Mouse (Mus musculus): ENCODE data around the gene Gm4301. TPM values are rescaled to one million over a fixed set of nuclear protein-coding genes. Genes with fewer than 3 reads are reported as not detected.

Gm4301 gene
- polyA plus RNA-seq, 1 experiment from 2014 or later = not detected

Other genes starting within 250 kb of the Gm4301 start
- gene Gm4302, start 5.2 kb downstream of the Gm4301 start, polyA plus RNA-seq (2015; fragmentation: Nextera tagmentation; extraction: Ambion mirVana) = not detected in 2 replicates
- not detected in 2 replicates for gene Gm4303, start 10.3 kb downstream of the Gm4301 start, polyA plus RNA-seq (2015; fragmentation: Nextera tagmentation; extraction: Ambion mirVana)
- not detected in 2 replicates for gene Gm4305, start 15.4 kb downstream of the Gm4301 start, polyA plus RNA-seq (2015; fragmentation: Nextera tagmentation; extraction: Ambion mirVana)
- gene Gm4307, start 25.7 kb downstream of the Gm4301 start, polyA plus RNA-seq (2015; fragmentation: Nextera tagmentation; extraction: Ambion mirVana) = not detected in 2 replicates
- gene Gm4312, start 46.9 kb downstream of the Gm4301 start, polyA plus RNA-seq (2015; fragmentation: Nextera tagmentation; extraction: Ambion mirVana) = not detected in 2 replicates
- gene Tmtc3, start 151.7 kb downstream of the Gm4301 start, polyA plus RNA-seq (2015; fragmentation: Nextera tagmentation; extraction: Ambion mirVana) = 9.6 and 10.7 TPM in 2 replicates
- 3.1 and 4.3 TPM in 2 replicates for gene Cep290, start 151.9 kb downstream of the Gm4301 start, polyA plus RNA-seq (2015; fragmentation: Nextera tagmentation; extraction: Ambion mirVana)

All from lung, postnatal 0 days (tissue).